Mouse (Mus musculus) lung, postnatal 36 days (tissue): ENCODE measurements around the gene Tas2r143.

Experiments
- DNase-seq: peaks from one replicate; pipeline ENCODE4 v3.0.0; 2022; ENCODE audit warnings: mixed read lengths

Tas2r143 gene

DNA sequence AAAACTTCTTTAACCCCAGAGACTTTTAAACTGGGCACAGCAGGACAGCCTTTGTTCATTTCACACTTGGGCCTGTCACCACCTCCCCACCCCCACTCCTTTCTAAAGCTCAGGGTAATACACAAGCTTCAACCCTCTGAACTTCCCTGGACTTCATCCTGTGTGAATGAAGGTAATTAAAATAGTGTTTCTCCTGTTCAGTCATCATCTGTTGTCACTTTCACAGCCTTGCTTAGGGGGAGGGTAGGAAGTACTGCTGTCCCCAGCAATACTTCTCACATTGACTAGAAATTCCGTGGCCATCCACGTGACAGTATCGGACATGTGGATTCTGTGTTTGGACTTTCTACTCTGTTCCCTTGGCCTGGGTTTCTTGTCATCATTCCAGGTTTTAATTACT lies 30.2 kb upstream of the Tas2r143 start:
- DNase-seq, result peak; percentile 70

DNA sequence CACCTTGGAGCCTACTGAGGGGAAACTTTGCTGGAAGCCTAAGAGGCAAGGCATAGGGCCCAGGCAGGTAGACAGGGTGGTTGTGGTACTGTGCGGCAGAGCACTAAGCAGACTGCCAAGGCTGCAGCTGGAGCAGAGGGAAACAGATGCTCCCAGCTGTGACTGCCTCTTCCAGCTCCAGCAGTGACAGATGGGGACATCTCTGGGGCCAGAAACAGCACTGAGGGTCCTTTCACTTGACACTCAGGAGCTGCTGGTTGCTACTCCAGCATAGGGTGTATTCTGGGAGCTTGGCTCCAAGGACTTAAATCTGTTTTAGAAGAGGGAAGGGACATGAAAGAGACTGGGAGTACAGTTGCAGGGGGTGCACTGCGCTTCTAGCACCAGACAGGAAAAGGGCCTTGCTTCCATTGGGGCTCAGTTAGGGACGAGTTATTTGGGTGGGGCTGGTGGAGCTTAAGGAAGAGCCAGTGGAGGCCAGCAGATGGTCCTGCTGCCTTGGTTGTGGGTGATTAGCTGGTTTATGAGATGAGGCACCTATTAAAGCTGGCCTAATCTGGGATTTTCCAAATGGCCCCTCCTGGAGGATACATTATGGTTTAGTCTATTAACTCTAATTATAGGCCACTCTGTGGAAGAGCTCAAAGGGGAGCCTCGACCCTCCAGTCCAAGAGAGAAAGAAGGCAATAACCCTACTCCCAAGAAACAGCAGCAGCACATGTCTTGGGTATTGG lies 29.2 kb upstream of the Tas2r143 start:
- peak; percentile 59 for DNase-seq

DNA sequence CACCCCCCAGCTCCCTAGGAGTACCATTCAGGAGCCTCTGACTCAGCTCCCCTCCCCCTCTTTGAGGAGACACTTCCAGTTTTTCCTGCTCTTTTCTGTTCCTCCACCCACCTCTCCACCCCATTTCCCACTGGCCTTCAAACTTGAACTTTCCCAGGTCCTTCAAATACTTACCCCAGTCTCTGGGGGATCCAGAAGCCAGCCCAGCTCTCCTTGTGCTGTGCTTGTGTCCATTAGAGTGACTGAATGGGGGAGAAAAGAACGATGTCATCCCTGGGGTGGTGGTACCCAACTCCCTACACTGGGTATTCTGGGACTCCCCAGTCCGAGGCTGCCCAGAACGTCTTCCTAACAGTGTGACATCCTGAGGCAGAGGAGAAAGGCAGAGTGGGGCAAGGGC lies 28.0 kb upstream of the Tas2r143 start:
- no peak for DNase-seq

DNA sequence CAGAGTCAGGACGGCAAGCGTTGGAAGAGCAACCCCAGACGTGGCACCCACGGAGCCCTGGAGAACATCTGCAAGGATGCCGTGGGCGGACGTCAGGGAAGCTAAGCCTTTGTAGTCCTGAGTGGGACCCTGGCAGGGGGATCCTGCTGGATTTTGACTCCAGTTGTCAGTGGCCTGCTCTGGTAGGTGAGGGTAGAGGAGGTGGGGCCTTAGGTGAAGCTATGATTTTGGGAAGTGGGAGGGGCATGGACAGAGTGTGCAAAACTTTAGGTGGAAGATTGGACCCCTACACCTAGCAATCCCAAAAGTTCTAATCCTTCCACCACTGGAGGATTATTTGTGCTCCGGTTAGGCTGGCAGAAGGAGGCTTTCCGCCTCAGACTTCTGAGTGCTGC lies 27.6 kb upstream of the Tas2r143 start:
- DNase-seq, result no peak

DNA sequence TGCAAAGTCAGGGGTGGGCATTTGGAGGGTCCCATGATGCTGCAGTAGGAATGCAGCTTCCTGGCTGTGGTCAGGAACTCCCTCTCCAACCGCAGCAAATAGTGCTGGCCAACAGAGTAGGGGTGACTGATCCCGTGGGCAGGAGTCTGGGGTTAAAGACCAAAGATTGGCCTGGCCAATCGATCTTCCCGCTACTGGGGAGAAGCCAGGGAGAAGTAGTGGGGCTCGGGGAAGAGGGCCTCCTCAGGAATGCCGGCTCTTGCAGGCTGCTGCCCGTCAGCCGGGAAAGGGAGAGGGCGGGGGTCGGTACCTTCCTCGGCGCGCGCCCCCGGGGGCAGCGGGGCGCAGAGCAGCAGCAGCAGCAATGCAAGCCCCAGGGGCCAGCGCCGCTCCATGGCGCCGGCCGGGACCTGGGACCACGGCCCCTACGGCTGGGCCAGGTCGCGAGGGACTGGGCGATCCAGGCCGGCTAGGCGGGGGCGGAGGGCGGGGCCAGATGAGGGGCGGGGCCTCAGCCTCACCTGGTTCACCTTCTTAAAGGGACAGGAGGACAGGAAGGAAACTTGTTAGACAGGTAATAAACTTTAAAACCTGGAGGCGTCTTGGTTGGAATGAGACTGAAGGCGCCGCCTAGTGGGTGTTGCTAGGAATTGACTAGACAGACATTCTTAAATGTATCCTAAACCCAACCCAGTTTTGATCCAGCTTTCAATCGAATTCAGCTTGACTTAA lies 27.1 kb upstream of the Tas2r143 start, which contains the start of gene Epha1:
Epha1 (minus strand) TSS at position 453 of the 732 bp plus-strand sequence.
- peak; percentile 82 for DNase-seq

DNA sequence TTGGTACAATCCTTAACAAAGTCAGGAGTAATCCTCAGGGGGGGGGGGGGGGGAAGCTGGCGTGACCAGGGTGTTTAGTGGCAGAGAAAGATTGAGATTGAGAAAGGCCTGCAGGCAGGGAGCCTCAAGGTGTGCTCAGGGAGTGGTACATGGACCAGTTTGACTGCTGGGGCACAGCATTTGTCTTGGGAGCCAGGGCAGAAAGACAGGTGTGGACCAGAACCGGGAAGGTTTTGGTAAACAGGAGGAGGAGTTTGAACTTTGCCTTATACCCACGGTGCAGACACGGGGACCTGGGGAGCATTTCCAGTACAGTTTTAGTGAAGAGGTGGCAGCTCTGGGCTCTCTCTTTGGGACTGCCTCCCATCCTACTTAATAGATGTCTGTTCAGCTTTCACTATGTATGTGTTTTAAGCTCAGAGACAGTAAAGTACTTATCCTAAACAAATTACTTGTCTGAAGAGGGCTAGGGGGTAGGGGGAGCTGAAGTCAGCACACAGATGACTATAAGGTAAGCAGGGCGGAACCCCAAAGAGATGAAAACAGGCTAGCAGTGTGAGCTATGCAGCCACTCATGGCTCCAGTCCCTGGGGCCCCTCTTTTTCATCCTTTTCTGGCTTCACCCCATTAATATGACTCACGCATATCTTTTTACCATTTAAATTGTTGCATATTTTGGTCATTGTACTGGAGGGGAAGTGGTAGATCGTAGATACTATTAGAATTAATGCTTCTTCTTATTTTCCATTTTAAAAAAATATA lies 26.2 kb upstream of the Tas2r143 start:
- no peak for DNase-seq

DNA sequence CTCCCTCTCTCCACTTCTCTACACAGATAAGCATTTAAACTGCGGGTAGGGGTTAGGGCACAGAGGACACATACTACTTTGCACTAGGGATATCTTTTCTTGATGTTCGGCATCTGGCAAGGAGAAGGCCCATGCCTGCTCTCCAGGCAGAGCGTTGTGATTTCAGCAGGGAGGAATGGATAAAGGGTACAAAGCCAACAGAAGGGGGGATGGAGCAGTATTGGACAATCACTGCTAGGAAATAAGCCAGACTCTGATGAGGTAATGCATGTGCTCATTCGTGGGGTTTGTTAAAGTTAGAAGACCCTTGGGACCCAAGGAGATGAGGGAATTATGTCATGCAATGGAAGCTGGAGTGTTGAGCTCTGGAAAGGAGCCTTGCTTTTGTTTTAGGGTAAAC lies 25.3 kb upstream of the Tas2r143 start:
- peak; percentile 53 for DNase-seq

DNA sequence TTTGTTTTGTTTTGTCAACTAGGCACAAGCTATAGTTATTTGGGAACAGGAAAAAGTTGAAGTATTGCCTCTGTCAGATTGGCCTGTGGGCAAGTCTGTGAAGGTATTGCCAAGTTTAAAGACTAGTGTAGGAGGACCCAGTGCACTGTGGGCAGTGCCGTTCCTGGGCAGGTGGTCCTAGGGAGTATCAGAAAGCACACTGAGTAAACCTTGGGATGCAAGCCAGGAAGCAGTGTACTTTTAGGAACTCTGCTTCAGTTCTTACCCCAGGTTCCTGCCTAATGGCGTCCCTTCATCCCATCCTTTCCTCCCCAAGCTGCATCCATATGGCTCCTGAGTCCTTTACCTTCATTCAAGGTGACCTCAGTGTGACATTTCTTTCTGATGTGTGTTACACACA lies 24.9 kb upstream of the Tas2r143 start:
- no peak for DNase-seq

DNA sequence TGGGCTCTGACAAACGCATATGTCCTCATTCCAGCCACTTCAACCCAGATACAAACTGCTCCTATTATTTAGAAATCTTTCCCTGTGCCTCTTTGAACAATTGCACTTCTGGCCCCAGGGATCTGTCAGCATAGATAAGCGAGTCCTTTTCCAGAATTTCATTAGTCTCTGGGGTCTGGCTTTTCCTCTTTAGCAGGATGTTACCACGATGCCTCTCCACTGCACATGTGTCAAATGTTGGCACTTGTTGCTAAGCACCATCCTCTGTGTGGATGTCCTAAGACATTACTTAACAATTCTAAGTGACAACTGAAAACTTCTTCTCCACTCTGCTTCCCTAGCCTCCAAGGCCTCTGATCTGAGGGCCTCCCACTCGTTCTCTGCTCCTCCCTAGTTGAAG lies 24.0 kb upstream of the Tas2r143 start:
- DNase-seq, result peak; percentile 48

DNA sequence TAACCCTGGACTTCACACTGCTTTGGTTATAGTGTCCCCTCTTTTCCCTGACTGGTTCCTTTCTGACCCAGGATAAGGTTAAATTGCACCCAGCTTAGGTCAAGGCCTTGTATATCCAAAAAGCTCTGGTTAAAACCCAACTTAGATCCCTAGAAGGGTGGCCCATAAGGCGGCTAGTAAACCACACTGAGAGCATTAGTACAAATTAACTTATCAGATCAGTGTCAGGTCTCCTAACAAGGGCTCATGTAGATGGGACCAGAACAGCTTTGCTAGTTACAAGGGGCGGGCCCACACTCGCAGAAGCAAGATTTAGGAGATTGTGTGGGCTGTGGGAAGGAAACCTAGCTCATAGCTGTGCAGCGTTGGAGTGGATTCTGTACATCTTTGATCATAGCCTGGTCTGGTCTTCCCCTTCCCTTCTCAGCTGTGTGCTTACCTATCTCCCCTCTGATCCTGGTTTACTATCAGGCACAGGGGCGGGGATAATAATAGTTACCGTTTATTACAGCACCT lies 23.5 kb upstream of the Tas2r143 start:
- no peak for DNase-seq

DNA sequence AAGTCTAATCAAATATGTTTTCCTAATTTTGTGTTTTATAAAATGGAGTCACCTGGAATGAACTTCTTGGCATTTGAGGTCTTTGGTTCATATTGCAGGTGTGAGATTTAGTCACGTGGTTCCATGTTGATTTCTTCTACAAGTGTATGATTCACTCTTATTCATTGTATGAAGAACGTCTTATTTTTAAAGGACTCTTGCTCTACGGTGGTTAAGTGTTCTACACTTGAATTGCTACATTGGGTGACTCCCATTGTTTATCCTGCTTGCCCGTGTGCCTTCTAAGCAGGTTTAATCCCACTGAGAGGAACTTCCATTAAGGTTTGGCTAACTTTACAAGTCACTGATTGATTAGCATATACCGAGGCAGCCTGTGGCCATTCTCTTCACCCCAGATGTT lies 22.8 kb upstream of the Tas2r143 start:
- no peak for DNase-seq

DNA sequence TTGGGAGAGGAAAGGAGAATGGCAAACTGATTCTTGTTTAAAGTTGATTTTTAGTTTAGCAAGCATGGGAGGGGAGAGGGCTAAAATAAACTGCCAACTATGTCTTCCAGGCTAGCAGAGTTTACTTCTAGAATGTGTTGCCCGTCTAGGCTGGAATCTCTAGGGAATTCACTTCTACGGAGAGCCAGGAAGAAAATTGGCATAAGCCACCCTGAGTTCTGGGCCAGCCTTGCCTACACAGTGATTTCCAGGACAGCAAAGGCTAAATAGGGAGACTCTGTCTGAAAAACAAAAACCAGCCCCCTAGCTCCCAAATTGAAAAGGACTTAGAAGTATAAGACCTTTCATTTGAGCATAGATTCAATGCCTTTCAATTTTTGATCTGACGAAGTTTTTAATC lies 20.5 kb upstream of the Tas2r143 start:
- DNase-seq, result no peak

DNA sequence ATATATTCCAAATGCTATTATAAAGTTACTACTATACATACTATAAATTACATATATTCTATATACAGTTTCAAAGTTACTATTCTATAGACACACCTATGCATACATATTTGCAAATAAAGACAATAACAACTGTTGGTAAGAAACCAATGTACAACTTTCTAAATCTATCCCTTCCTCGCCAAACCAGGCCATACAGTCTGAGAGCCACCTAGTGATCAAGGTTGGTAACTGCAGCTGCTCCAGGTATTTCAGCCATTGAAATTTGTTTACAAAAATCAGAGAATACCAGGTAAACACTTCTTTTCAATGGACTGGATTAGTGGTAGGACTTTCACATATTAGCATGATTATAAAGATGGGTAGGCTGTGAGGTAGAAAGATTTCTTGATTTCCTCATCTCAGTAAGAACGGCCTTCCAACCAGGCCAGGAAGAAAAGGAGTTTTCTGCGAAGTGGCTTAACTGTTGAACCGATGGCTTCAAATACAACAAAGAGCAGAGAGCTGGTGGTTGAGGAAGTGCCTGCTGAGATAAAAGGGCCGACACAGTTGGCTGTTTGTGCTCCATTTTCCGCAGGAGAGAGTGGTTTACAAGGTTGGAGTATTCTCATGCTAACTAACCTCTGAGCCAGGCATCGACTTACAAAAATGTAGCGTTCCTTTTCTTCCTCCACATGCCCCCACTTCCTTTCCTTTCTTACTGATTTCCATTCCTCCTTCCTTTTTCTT lies 19.5 kb upstream of the Tas2r143 start:
- DNase-seq, result peak; percentile 75

DNA sequence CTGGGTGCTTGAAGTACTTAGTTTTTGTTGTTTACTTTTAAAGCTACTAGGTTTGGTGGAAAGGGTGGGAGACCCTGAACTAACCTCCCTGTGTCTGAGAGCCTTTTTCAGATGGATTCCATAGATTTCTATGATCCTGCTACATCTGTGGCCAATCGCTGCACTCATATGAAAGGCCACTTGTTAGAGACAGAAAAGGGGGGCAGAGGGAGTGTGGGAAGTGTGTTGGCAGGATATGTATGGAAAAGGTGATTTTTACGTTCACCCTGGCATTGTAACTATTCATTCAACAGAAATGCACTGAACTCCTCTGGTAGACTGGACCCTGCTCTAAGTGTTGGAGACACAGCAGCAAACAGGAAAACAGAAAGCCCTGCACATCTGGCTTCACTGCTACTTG lies 18.8 kb upstream of the Tas2r143 start:
- DNase-seq, result no peak

DNA sequence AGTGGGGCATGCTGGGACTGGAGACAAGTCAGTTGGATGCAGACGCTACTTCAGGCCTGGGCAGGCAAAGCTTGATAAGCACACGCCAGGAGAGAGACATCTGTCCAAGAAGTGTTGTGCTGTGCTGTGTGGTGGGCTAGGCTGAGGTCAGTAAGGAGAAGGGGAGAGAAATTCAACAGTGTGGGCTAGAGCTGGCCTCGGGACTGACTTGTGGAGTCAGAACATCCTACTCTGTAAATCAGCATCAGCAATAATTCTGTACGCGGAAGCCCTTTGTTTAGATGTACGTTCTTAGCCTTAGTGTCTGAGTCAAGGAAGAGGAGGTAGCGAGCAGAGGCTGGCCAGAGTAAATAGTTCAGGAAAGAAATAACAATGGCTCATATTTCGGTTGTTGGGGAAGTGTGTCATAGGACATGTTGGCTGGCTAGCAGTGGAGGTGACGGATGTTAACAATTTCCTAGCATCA lies 18.1 kb upstream of the Tas2r143 start:
- DNase-seq, result peak; percentile 53

DNA sequence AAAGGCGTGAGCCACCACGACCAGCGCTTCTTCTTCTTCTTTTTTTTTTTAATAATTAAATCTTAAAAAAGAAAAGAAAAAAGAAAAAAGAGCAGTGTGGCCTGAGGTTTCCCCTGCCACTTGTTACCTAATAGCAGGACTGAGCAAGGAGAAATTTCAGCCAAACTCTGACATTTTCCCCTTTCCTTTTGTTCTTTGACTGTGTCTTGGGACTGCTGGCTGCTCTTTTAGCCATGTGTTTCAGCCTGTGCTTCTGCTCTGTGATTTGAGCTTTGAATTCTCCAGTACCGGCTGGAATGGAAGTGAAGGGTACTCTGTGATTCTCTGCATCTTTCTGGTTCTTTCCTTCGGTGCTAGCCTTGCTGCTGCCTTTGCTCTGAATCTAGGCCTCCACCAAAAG lies 16.7 kb upstream of the Tas2r143 start:
- no peak for DNase-seq

DNA sequence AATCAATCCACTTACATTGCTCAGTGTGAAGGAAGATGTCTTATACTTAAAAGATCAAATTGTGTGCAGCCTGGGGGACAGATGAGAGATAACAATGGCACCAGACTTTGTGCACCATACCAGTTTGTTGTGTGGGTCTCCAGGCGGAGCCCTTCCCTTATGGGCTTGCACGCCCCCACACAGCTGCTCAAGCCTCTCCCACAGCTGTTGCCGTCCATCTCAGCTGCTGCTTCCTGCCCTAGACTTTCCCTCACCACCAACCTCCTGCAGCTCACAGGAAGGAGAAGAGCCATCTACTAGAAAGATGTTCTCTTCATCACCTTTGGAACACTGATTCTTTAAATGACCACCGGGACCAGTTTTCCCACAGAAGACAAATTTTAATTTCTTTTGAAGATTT lies 14.4 kb upstream of the Tas2r143 start:
- no peak for DNase-seq

DNA sequence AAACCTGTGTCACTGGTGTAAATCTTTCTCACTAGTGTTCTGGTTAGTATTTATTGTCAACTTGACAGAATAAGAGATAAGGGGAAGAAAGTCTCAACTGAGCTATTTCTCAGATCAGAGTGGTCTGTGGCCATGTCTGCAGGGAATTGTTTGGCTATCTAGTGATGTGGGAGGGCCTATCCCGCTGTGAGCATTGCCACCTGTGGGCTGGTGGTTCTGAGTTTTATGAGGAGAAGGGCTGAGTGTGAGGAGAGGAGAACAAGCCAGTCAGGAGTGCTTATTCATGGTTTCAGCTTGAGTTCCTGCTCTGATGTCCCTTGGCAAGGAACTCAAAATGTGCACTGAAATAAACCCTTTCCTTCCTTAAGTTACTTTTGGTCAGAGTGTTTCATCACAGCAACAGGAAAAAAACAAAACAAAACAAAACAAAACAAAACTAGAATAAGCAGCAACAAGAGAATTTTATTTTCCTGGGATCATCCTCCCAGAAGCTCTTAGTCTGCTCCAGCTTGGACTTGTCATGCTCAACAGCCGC lies 8.2 kb upstream of the Tas2r143 start:
- DNase-seq, result peak; percentile 50

DNA sequence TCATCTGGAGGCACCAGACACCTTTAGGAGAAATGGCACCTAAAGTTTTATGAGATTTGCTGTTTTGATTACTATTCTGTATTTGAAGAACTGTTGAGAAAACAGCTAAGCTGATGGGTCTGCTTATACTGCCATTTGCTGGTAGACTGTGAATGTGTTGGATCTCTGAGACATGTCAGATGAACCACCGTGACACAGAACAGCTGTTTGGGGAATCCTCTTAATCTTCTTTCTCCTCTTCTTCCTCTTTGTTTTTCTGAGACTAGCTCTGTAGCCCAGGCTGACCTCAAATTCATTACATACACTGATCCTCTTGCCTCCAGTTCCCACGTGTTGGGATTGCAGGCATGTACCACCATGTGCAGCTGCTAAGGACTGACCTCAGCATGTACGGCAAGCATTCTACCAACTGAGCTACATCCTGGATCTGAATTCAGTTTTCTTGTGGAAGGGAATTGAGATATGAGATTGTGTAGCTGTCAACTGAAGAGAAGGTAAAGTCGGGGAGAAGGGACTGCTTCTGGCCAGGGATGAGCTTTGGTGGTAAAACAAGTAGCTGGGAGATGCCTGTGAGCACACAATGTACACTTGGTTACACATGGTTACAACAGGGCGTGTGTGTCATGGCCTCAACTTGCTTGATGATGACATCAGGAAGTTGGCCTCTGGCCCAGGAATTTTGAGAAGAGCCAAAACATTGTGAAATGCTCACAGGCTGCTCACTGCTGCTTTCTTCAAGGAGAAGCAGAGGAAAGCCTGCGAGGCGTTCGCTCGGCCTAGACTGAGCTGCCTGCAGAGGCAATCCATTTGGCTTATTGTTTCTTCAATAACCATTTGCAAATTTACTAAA lies 3.9 kb upstream of the Tas2r143 start:
- DNase-seq, result peak; percentile 97

DNA sequence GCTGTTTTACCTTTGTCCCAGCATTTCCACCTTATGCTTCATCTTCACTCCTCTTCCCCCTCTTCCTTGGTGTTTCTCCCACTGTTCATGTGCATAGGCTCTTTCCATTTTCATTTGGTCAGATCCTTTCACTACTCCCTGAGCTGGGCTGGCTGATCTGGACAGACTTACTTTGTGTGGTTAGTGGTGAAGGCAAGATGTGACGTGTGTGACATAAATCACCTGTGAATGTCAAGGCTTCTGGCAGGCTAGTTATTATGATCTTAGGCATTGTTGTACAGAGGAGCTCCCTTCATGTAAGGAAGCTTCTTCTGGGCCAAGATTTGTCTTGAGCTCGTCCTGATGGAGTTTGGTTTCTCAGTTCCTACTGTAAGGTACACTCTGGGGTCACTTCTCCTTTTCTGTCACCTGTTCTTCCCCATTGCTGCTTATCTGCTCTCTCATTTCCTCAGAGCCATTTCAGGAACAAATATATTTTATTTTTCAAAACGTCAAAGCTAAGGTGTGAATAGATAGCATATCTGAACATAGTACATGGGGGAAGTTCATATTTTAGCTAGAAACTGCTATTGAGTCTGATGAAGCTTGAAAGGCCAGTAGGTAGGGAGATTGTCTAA lies 2.9 kb upstream of the Tas2r143 start:
- DNase-seq, result peak; percentile 19

DNA sequence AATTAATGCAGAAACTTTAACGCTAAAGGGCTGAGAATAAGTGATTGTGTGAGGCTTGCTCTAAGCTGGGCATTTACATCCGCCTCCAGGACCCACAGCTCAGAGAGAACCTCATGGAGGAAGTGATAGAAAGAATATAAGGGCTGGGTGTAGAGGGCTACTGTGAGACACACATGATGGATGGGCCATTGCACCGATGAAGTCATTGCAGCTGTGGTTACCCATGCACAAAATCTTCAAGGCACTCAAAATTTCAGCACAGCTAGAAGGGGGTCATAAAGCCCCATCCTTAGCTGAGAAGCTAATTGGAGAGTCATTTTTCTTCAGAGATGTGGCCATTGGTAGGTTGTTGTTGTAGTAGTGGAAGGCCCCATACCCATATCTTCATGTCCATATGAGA lies 1.8 kb upstream of the Tas2r143 start:
- DNase-seq, result no peak
